Mouse (Mus musculus) NIH3T3 (cell line): ENCODE measurements around the gene Gdf5.
"Not testable (repeated sequence)": the region's sequence is repeated elsewhere in the genome, so short reads cannot be mapped to it uniquely, and the experiment has no call there.

ENCODE experiments used
- DNase-seq: peaks from one replicate; pipeline ENCODE4 v3.0.0-alpha.2; 2012; ENCODE audit warnings: low read depth

Gdf5 gene

GRCm38 (mm10) chr2:155941697-155942442 lies 3.3 kb downstream of the Gdf5 start:
- no peak for DNase-seq

DNA sequence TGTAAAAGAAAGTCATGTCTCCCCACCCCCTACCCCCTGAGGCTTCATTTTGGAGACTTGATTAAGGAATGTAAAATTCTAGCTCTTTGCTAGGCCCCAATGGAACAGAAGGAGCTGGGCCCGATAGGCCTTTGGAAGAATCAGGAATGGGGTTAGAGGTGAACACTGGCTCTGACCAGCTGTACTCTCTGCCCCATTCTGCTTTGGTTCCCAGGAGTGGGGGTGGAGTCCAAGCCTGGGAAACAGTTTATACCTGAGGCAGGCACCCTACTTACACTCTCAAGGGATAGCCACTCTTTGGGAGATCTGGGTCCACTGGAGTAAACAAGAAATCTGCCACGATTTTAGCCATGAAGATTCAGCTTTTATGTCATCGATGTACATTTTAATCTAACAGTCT lies 4.5 kb downstream of the Gdf5 start, which contains the start of gene Gm15557:
Gene Gm15557, plus strand, starts transcription at position 48 of the 400 bp plus-strand sequence.
- no peak for DNase-seq

GRCm38 (mm10) chr2:155939897-155940529 lies 5.2 kb downstream of the Gdf5 start:
- DNase-seq, result peak; percentile 15

GRCm38 (mm10) chr2:155929531-155930442 lies 15.4 kb downstream of the Gdf5 start, which contains the start of gene Uqcc1:
Gene Uqcc1 (minus strand): TSS chr2:155930310.
- peak; percentile 95 for DNase-seq

DNA sequence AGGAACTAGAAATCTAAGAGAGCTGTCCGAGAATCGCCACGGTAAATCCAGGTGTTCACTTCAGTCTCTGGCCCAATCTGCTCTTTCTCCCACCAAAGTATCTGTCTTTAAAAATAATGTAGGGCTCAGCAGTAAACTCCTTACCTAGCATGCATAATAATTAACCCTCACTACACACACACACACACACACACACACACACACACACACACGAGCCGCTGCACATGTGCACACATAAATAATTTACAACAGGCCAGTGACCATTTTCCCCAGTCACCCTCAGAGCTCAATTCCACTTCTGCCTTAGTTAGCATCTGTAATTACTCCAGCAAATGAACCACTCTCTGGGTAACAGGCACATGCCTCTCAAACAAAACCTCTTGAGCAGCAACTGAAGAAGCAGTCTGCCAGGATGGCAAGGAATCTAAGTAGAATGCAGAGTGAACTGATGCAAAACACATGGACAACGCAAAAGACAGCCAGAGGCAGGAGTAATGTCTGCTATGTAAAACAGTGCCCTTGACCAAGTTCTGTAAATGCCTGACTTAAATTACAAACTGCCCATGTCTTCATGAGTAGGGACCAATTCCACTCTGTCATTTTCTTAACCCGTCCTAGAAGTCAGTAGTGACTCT lies 16.3 kb downstream of the Gdf5 start:
- peak; percentile 61 for DNase-seq

DNA sequence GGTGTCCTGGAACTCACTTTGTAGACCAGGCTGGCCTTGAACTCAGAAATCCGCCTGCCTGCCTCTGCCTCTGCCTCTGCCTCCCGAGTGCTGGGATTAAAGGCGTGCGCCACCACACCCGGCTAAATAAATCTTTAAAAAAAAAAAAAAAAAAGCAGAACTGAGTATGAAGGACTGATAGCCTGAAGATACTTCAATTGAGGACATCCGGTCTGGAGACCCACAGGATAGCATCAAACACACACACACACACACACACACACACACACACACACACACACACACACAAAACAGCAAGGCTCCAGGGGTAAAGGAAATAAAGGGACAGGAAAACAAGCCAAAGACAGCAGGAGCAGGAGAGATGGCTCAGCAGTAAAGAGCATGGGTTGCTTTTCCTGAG lies 20.0 kb downstream of the Gdf5 start:
- not testable (repeated sequence) for DNase-seq

DNA sequence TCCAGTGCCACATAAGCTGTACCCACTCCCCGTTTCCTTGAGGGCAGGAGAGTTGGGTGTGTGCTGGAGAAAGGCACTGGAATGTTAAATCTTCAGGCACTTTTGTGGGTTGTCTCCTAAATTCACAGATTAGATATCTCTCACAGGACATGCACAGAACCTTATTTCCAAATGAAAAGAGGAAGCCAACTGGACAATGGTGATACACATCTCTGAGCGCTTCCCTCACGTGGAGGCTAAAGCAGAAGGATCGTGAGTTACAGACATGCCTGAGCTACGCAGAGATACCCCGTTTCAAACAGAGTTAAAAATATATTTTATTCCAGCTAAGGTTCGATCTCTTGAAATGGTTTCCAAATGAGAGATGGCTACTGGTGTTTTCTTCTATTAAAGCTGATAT lies 22.0 kb downstream of the Gdf5 start:
- no peak for DNase-seq

- DNase-seq, result no peak
Observed at GRCm38 (mm10) chr2:155914684-155915083, 30.5 kb downstream of the Gdf5 start.

- DNase-seq, result no peak
Observed at GRCm38 (mm10) chr2:155903632-155904008, 41.5 kb downstream of the Gdf5 start.

GRCm38 (mm10) chr2:155902989-155903631 lies 42.1 kb downstream of the Gdf5 start:
- DNase-seq, result no peak

- peak; percentile 64 for DNase-seq
Observed at GRCm38 (mm10) chr2:155895046-155895735, 50.0 kb downstream of the Gdf5 start.

- no peak for DNase-seq
Observed at GRCm38 (mm10) chr2:155894307-155895045, 50.7 kb downstream of the Gdf5 start.
